8 mouse cellular contexts compared by ENCODE assay signal in the genomic region with DNA sequence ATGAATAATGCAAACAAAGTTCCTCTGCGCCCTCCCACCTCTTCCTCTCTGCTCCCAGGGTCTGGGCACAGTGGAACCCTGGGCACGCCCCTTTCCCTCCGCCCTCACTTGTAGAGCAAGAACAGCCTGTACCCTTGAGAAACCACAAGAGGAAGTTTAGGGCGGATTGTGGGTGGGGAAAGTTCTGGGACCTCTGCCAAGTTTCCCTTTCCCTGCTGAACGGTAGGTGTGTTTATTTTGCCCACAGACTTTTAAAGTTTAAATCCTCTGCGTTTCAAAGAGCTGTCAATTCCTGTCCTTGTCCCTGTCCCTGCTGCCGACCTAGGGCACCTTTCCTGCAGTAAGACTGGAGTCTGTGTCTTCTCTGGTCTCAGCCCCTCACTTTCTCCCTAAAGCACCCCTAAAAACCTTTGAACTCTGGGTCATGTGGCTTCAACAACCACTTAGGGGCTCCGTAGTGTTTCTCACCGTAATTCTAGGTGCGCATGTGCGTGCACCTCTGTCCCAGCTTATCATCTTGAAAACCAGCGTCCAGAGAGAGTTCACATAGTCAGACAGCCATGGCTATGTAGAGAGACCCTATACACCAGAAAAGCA. TPM values are rescaled to one million over a fixed set of nuclear protein-coding genes. Genes with fewer than 3 reads are reported as not detected.
DNase-seq lines count a peak whose midpoint lies in the region; ATAC-seq and TF ChIP-seq lines count a peak whose summit lies in the region.

No protein-coding gene starts in this region.

- H3K9ac ChIP-seq in lung, embryonic 16.5 days (ENCODE audit: low read length): peak overlapping the region; percentile 63
- H3K9ac ChIP-seq in forebrain, embryonic 16.5 days (replicated peaks; ENCODE audit: low read depth, low read length): no peak overlapping the region

- TF ChIP-seq CTCF in small intestine, adult 2 months (IDR thresholded peaks at IDR 0.05; ENCODE audit: extremely low read depth, insufficient read length, insufficient replicate concordance, low read depth, low read length): no peak

- TF ChIP-seq POLR2A in small intestine, adult 2 months (IDR thresholded peaks at IDR 0.05; ENCODE audit: low read depth, low read length): 0 out of 2 replicates have a peak, but pooled peaks have one; percentile 30

- H3K27ac ChIP-seq in lung, embryonic 16.5 days (ENCODE audit: low read length): peak overlapping the region; percentile 95
- peak overlapping the region; percentile 99 for H3K27ac ChIP-seq in small intestine, adult 2 months (ENCODE audit: insufficient read depth, low read depth, low read length)
- H3K27ac ChIP-seq in forebrain, embryonic 16.5 days (ENCODE audit: low read length): no peak overlapping the region

- peak; percentile 96 to 99 for DNase-seq in adrenal gland, adult (ENCODE audit: inconsistent age in 2 of 2, low spot score in 1 of 2)
- peak; percentile 57 for DNase-seq in forelimb bud, embryonic 11.5 days (ENCODE audit: low read depth, low spot score)
- DNase-seq in heart, postnatal 4 days: peak; percentile 95
- peak; percentile 96 for DNase-seq in layer of hippocampus, adult 9-11 months

- H3K4me3 ChIP-seq in lung, embryonic 16.5 days (ENCODE audit: low read length): peak overlapping the region; percentile 40
- H3K4me3 ChIP-seq in small intestine, adult 2 months (ENCODE audit: low read depth, low read length): peak overlapping the region; percentile 55
- H3K4me3 ChIP-seq in forebrain, embryonic 16.5 days (replicated peaks; ENCODE audit: low read length): no peak overlapping the region

- H3K9me3 ChIP-seq in lung, embryonic 16.5 days (ENCODE audit: control insufficient read depth, low read length): no peaks in the 10 kb centered on the region
- no peaks in the 10 kb centered on the region for H3K9me3 ChIP-seq in forebrain, embryonic 16.5 days (ENCODE audit: control insufficient read depth, low read length)

- H3K4me1 ChIP-seq in lung, embryonic 16.5 days (replicated peaks; ENCODE audit: control insufficient read depth, insufficient read depth, low read length): peaks cover 49% of the 10 kb centered on the region
- peaks cover 30% of the 10 kb centered on the region; the same call in 1 of the 2 replicates for H3K4me1 ChIP-seq in small intestine, adult 2 months (ENCODE audit: control insufficient read depth, insufficient read depth, insufficient read length, low read length)
- peaks cover 4% of the 10 kb centered on the region for H3K4me1 ChIP-seq in forebrain, embryonic 16.5 days (replicated peaks; ENCODE audit: control insufficient read depth, insufficient read depth, low read length)

- no peaks in the 10 kb centered on the region for H3K27me3 ChIP-seq in lung, embryonic 16.5 days (ENCODE audit: control insufficient read depth, insufficient read depth, low read depth, low read length)
- no peaks in the 10 kb centered on the region for H3K27me3 ChIP-seq in small intestine, adult 2 months (ENCODE audit: control insufficient read depth, insufficient read depth, low read length)
- H3K27me3 ChIP-seq in forebrain, embryonic 16.5 days (replicated peaks; ENCODE audit: control insufficient read depth, insufficient read depth, low read length): no peaks in the 10 kb centered on the region

- H3K4me2 ChIP-seq in lung, embryonic 16.5 days (ENCODE audit: low read depth, low read length): peak overlapping the region; percentile 71
- H3K4me2 ChIP-seq in forebrain, embryonic 16.5 days (ENCODE audit: low read length): no peak overlapping the region

- H3K36me3 ChIP-seq in lung, embryonic 16.5 days (ENCODE audit: control insufficient read depth, insufficient read depth, low read length): no peaks in the 10 kb centered on the region
- H3K36me3 ChIP-seq in small intestine, adult 2 months (ENCODE audit: control insufficient read depth, insufficient read depth, low read length): no peaks in the 10 kb centered on the region
- H3K36me3 ChIP-seq in forebrain, embryonic 16.5 days (ENCODE audit: control insufficient read depth, insufficient read depth): no peaks in the 10 kb centered on the region

- WGBS in lung, embryonic 16.5 days: 3% methylated on average over 12 of the region's 12 CpGs
- WGBS in small intestine, adult 2 months: 2% methylated on average over 12 of the region's 12 CpGs
- WGBS in forebrain, embryonic 16.5 days: 36% methylated on average over 12 of the region's 12 CpGs

- peak; percentile 67 for ATAC-seq in CD4-positive, CD25-positive, alpha-beta regulatory T cell, adult 4 months
- peak; percentile 86 for ATAC-seq in lung, embryonic 16.5 days (ENCODE audit: low read depth)
- no peak for ATAC-seq in forebrain, embryonic 16.5 days

RNA-seq across cellular contexts. Expression of a gene that starts 3.3 kb away (rescaled TPM):
- polyA plus RNA-seq in CD4-positive, CD25-positive, alpha-beta regulatory T cell, adult 4 months (2017; shearing (Covaris generic)): 100 to 1,000 TPM; 149 to 151 TPM
- 100 to 1,000 TPM; 170 to 175 TPM for total RNA-seq in heart, postnatal 4 days (2021)
- 258 and 277 TPM in 2 replicates for polyA plus RNA-seq in lung, embryonic 16.5 days (2015; fragmentation: Nextera tagmentation; extraction: Ambion mirVana)
- 49.9 and 54.9 TPM in 2 replicates for polyA plus RNA-seq in small intestine, adult 2 months (2012; rRNA removed)
- polyA plus RNA-seq in forebrain, embryonic 16.5 days (2015; fragmentation: Nextera tagmentation; extraction: Ambion mirVana): 58.5 and 66.0 TPM in 2 replicates

RNA-seq across cellular contexts. Expression of a gene that starts 6.0 kb away (rescaled TPM):
- polyA plus RNA-seq in CD4-positive, CD25-positive, alpha-beta regulatory T cell, adult 4 months (2017; shearing (Covaris generic)): 10 to 100 TPM; 61.1 to 95.4 TPM
- 10 to 100 TPM; 13.7 to 14.6 TPM for total RNA-seq in heart, postnatal 4 days (2021)
- 30.5 and 30.9 TPM in 2 replicates for polyA plus RNA-seq in lung, embryonic 16.5 days (2015; fragmentation: Nextera tagmentation; extraction: Ambion mirVana)
- 6.2 and 13.3 TPM in 2 replicates for polyA plus RNA-seq in small intestine, adult 2 months (2012; rRNA removed)
- polyA plus RNA-seq in forebrain, embryonic 16.5 days (2015; fragmentation: Nextera tagmentation; extraction: Ambion mirVana): 24.9 and 25.7 TPM in 2 replicates
